Mouse (Mus musculus): ENCODE data around the gene Mad1l1.

Gene Mad1l1

GRCm38 (mm10) chr5:140043002-140043401, 278.4 kb downstream of the Mad1l1 start:
- no peak for DNase-seq (ENCODE audit: low spot score)

GRCm38 (mm10) chr5:140042002-140042611, 279.2 kb downstream of the Mad1l1 start:
- no peak for DNase-seq (ENCODE audit: low spot score)

GRCm38 (mm10) chr5:140041055-140041454, 280.3 kb downstream of the Mad1l1 start:
- no peak for DNase-seq (ENCODE audit: low spot score)

- no peak for DNase-seq (ENCODE audit: low spot score)
Measured at GRCm38 (mm10) chr5:140037587-140038233, 283.6 kb downstream of the Mad1l1 start.

- DNase-seq (ENCODE audit: low spot score): no peak
Measured at GRCm38 (mm10) chr5:140035641-140036040, 285.7 kb downstream of the Mad1l1 start.

GRCm38 (mm10) chr5:140035025-140035330, 286.4 kb downstream of the Mad1l1 start:
- peak; percentile 56 for DNase-seq (ENCODE audit: low spot score)

GRCm38 (mm10) chr5:140034300-140035024, 286.9 kb downstream of the Mad1l1 start:
- DNase-seq (ENCODE audit: low spot score): peak; percentile 72

- DNase-seq (ENCODE audit: low spot score): no peak
Measured at GRCm38 (mm10) chr5:140026366-140026765, 295.0 kb downstream of the Mad1l1 start.

- DNase-seq (ENCODE audit: low spot score): no peak
Measured at GRCm38 (mm10) chr5:140025301-140025700, 296.1 kb downstream of the Mad1l1 start.

- no peak for DNase-seq (ENCODE audit: low spot score)
Measured at GRCm38 (mm10) chr5:140023941-140024500, 297.3 kb downstream of the Mad1l1 start.

GRCm38 (mm10) chr5:140022861-140023260, 298.5 kb downstream of the Mad1l1 start:
- DNase-seq (ENCODE audit: low spot score): no peak

GRCm38 (mm10) chr5:140021755-140022154, 299.6 kb downstream of the Mad1l1 start:
- DNase-seq (ENCODE audit: low spot score): no peak

GRCm38 (mm10) chr5:140019616-140020015, 301.7 kb downstream of the Mad1l1 start:
- DNase-seq (ENCODE audit: low spot score): no peak

GRCm38 (mm10) chr5:140018780-140019179, 302.6 kb downstream of the Mad1l1 start:
- DNase-seq (ENCODE audit: low spot score): no peak

- DNase-seq (ENCODE audit: low spot score): no peak
Measured at GRCm38 (mm10) chr5:140016896-140017295, 304.5 kb downstream of the Mad1l1 start.

GRCm38 (mm10) chr5:140013652-140014051, 307.7 kb downstream of the Mad1l1 start:
- no peak for DNase-seq (ENCODE audit: low spot score)

GRCm38 (mm10) chr5:140012286-140012967, 308.9 kb downstream of the Mad1l1 start:
- DNase-seq (ENCODE audit: low spot score): peak; percentile 49

- DNase-seq (ENCODE audit: low spot score): no peak
Measured at GRCm38 (mm10) chr5:140010405-140010804, 310.9 kb downstream of the Mad1l1 start.

GRCm38 (mm10) chr5:140009083-140009655, 312.2 kb downstream of the Mad1l1 start:
- DNase-seq (ENCODE audit: low spot score): no peak

- no peak for DNase-seq (ENCODE audit: low spot score)
Measured at GRCm38 (mm10) chr5:140008523-140008806, 312.9 kb downstream of the Mad1l1 start.

GRCm38 (mm10) chr5:140007656-140008522, 313.5 kb downstream of the Mad1l1 start:
- DNase-seq (ENCODE audit: low spot score): no peak
